Mouse (Mus musculus) forebrain, embryonic 11.5 days (tissue): Measurements from ENCODE around the gene Dlx1. TPM values are rescaled to one million over a fixed set of nuclear protein-coding genes. Genes with fewer than 3 reads are reported as not detected.
A peak's percentile ranks its signal among the peaks of the same experiment; 100 is the strongest.

Experiments used
- ATAC-seq: fragments of 200-750 bp; cut with Nextera tagmentation; replicated peaks from 2 replicates; pipeline ENCODE4 v1.8.0; 2017; ENCODE audit warnings: moderate TSS enrichment; ENCODE audit not compliant: low FRiP score
- DNase-seq: peaks from one replicate; pipeline ENCODE4 v3.0.0-alpha.2; 2017; ENCODE audit warnings: low spot score
- H3K27ac ChIP-seq: fragments of 300-500 bp; sonication (generic); 2 replicates; pipeline ENCODE4 v1.5.1; 2014; ENCODE audit warnings: low read depth, low read length
- H3K27me3 ChIP-seq: fragments of 300-500 bp; sonication (generic); 2 replicates; pipeline ENCODE4 v1.6.1; 2014; ENCODE audit warnings: mild to moderate bottlenecking, low read length, mixed read lengths; ENCODE audit not compliant: control insufficient read depth, insufficient read depth
- H3K36me3 ChIP-seq: fragments of 300-500 bp; sonication (generic); 2 replicates; pipeline ENCODE4 v1.6.1; 2014; ENCODE audit warnings: mild to moderate bottlenecking, low read length, moderate library complexity, mixed read lengths; ENCODE audit not compliant: control insufficient read depth, insufficient read depth
- H3K4me1 ChIP-seq: fragments of 300-500 bp; sonication (generic); replicated peaks from 2 replicates; pipeline ENCODE4 v1.6.1; 2014; ENCODE audit warnings: low read length, mixed read lengths; ENCODE audit not compliant: control insufficient read depth, insufficient read depth
- H3K4me2 ChIP-seq: fragments of 300-500 bp; sonication (generic); 2 replicates; pipeline ENCODE4 v1.6.1; 2014; ENCODE audit warnings: low read depth, mild to moderate bottlenecking, low read length, moderate library complexity, mixed read lengths; ENCODE audit not compliant: severe bottlenecking
- H3K4me3 ChIP-seq: fragments of 300-500 bp; sonication (generic); 2 replicates; pipeline ENCODE4 v1.5.1; 2014; ENCODE audit warnings: low read depth, low read length
- H3K9ac ChIP-seq: fragments of 300-500 bp; sonication (generic); 2 replicates; pipeline ENCODE4 v1.6.1; 2014; ENCODE audit warnings: low read length
- H3K9me3 ChIP-seq: fragments of 300-500 bp; sonication (generic); 2 replicates; pipeline ENCODE4 v1.6.1; 2016; ENCODE audit warnings: low read length, mixed read lengths; ENCODE audit not compliant: control insufficient read depth
- whole genome bisulfite sequencing: fragments of 180-500 bp; shearing (Covaris S2); extraction: QIAGEN DNeasy Blood & Tissue Kit; methylation state at CpG from one replicate; pipeline ENCODE4 v1.1.7; 2014; 5-methylcytosine and 5-hydroxymethylcytosine counted together
- polyA plus RNA-seq: library from polyadenylated mRNA; unstranded; fragments of >200 nt; fragmentation: Nextera tagmentation; extraction: Ambion mirVana; gene quantifications from 2 replicates; pipeline ENCODE4 v1.2.1, GENCODE M21; 2014

Gene Dlx1
- polyA plus RNA-seq, 1 experiment from 2014 or later: 118 TPM

DNA sequence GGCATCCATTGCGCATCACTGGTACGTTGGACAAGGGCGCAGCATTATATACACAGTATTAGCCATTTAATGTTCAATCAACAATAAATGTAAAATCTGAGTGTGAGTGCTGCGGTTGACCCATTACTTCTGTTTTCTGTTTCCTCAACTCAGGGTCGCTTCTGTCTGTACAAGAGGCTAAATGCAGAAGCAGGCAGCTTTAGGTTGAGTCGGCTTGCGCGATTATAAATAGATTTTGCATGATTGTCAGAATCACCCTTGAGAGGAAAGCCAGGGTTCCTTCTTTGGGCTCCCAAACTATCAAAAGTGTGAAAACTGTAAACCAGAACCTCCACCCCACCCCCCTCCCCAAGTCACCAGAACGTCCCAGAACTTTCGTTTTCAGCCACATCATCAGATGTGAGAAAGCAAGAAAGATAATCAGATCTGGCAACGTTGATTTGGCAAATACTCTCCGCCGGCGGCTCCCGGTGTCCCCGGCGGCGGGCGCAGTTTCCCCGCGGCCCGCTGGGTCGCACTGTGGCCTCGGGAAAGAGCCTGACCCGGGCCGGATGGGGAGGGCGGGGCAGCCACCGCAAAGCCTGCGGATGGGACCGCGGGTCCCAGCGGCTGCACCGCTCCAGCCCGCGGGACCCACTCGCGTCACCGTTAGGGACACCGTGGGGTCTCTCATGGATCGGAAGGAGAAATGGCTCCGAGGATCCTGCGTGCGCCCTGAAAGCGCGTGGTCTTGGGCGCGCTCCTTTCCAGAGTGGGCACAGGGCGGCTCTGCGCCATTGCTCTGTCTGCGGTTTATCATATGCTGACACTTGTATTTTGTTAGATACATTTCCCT is 52.9 kb downstream of the Dlx1 start:
- peak overlapping the region; percentile 58 for H3K9ac ChIP-seq
- H3K27ac ChIP-seq: no peak overlapping the region
- 11% methylated on average over 50 of the region's 50 CpGs for WGBS

DNA sequence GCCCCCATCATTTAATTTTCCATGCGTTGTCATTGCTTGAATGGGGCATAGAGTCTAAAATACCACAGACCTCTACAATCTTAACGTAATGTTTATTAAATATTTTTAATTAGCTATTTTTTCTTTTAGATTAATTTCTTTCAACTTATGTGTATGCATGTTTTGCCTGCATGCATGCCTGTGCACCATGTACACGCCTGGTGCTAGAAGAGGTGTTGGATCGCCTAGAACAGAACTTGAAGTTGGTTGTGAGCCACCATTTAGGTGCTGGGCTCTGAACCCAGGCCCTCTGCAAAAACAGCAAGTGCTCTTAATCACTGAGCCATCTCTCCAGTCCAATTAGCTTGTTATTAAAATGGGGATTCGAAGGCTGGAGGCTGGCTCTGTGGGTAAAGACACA is 53.6 kb downstream of the Dlx1 start:
- Histone ChIP-seq H3K27me3 (no peaks in the 10 kb centered on the region), H3K36me3 (no peaks in the 10 kb centered on the region), H3K9me3 (no peaks in the 10 kb centered on the region), H3K4me3 (peak overlapping the region; percentile 46), H3K27ac (no peak overlapping the region), H3K9ac (peak overlapping the region; percentile 58; the same call in 1 of the 2 replicates), H3K4me1 (no peaks in the 10 kb centered on the region), H3K4me2 (peak overlapping the region; percentile 78)
- no peak for ATAC-seq
- 57% methylated on average over 5 of the region's 5 CpGs for WGBS
- DNase-seq: no peak

More for the DNA sequence above, 52.9 kb downstream of the Dlx1 start:
- ATAC-seq (peak; percentile 81), DNase-seq (peak; percentile 87)
- Histone ChIP-seq H3K27me3 (no peaks in the 10 kb centered on the region), H3K36me3 (no peaks in the 10 kb centered on the region), H3K4me3 (peak overlapping the region; percentile 46), H3K4me2 (peak overlapping the region; percentile 78), H3K4me1 (no peaks in the 10 kb centered on the region), H3K9me3 (no peaks in the 10 kb centered on the region)

Other genes with a start within 250 kb of the Dlx1 start
- 50.6 and 55.8 TPM in 2 replicates for gene Slc25a12, start 160.4 kb upstream of the Dlx1 start, polyA plus RNA-seq
- 222 and 228 TPM in 2 replicates for gene Hat1, start 139.2 kb upstream of the Dlx1 start, polyA plus RNA-seq
- gene Metap1d, start 74.8 kb upstream of the Dlx1 start, polyA plus RNA-seq: 36.5 and 39.7 TPM in 2 replicates
- 66.7 and 67.8 TPM in 2 replicates for gene Dlx2, start 18.6 kb downstream of the Dlx1 start, polyA plus RNA-seq
- gene Itga6, start 217.5 kb downstream of the Dlx1 start, polyA plus RNA-seq: 54.2 and 59.5 TPM in 2 replicates